8 mouse cellular contexts compared by ENCODE assay signal in genomic region chr7:141194830-141195229, GRCm38 (mm10). TPM values are rescaled to one million over a fixed set of nuclear protein-coding genes. Genes with fewer than 3 reads are reported as not detected.
DNase-seq lines count a peak whose midpoint lies in the region; ATAC-seq lines count a peak whose summit lies in the region.

No protein-coding gene starts in this region.

- peak; percentile 61 for ATAC-seq in activated CD4-positive, CD25-positive, alpha-beta regulatory T cell, adult 4 months
- peak; percentile 68 for ATAC-seq in common myeloid progenitor, adult 5-6 weeks (replicated peaks; ENCODE audit: low read depth, poor library complexity, severe bottlenecking)
- ATAC-seq in megakaryocyte-erythroid progenitor cell, adult 5-6 weeks (replicated peaks; ENCODE audit: low FRiP score, low TSS enrichment, poor library complexity, severe bottlenecking) = peak; percentile 55

- peak; percentile 65 to 72 for DNase-seq in gastrocnemius, adult 8-10 months (ENCODE audit: low spot score in 2 of 2)
- peak; percentile 96 for DNase-seq in induced T-regulatory cell, adult 2 months (ENCODE audit: low read depth)
- peak; percentile 87 to 92 for DNase-seq in left cerebral cortex, postnatal 14 days (ENCODE audit: low spot score in 2 of 2)
- DNase-seq in right cerebral cortex, postnatal 25 days = peak; percentile 85
- peak; percentile 84 to 90 for DNase-seq in urinary bladder, postnatal 36 days (ENCODE audit: low spot score in 2 of 2)

- intact Hi-C loops in left cerebral cortex, postnatal 14 days (cut with DNase I) = no loop called here

RNA-seq across cellular contexts. Expression of gene Lrrc56, which starts 0.9 kb away (rescaled TPM):
- polyA plus RNA-seq in activated CD4-positive, CD25-positive, alpha-beta regulatory T cell, adult 4 months (2017; shearing (Covaris generic)) = 1 to 10 TPM; 1.4 to 1.9 TPM
- total RNA-seq in common myeloid progenitor, adult 5-6 weeks (2017) = 1.2 TPM in 2 replicates
- 1 to 10 TPM; 1.4 to 2.5 (median 2.0) TPM for total RNA-seq in gastrocnemius, adult 8-10 months (2022)
- 1 to 10 TPM; 3.6 to 4.5 TPM for total RNA-seq in left cerebral cortex, postnatal 14 days (2021)
- 4.3 and 6.1 TPM in 2 replicates for total RNA-seq in megakaryocyte-erythroid progenitor cell, adult 5-6 weeks (2014; fragmentation: Nextera tagmentation)
- 0.28 and 0.88 TPM in 2 replicates for total RNA-seq in megakaryocyte-erythroid progenitor cell, adult 5-6 weeks (2017)

RNA-seq across cellular contexts. Expression of gene Hras, which starts 1.0 kb away (rescaled TPM):
- 1 to 10 TPM; 1.7 to 4.7 TPM for polyA plus RNA-seq in activated CD4-positive, CD25-positive, alpha-beta regulatory T cell, adult 4 months (2017; shearing (Covaris generic))
- 23.5 and 36.8 TPM in 2 replicates for total RNA-seq in common myeloid progenitor, adult 5-6 weeks (2017)
- 100 to 1,000 TPM; 112 to 158 (median 132) TPM for total RNA-seq in gastrocnemius, adult 8-10 months (2022)
- 100 to 1,000 TPM; 249 to 272 TPM for total RNA-seq in left cerebral cortex, postnatal 14 days (2021)
- 73.1 and 108 TPM in 2 replicates for total RNA-seq in megakaryocyte-erythroid progenitor cell, adult 5-6 weeks (2014; fragmentation: Nextera tagmentation)
- 30.1 and 48.6 TPM in 2 replicates for total RNA-seq in megakaryocyte-erythroid progenitor cell, adult 5-6 weeks (2017)

RNA-seq across cellular contexts. Expression of gene Lmntd2, which starts 19.1 kb away (rescaled TPM):
- polyA plus RNA-seq in activated CD4-positive, CD25-positive, alpha-beta regulatory T cell, adult 4 months (2017; shearing (Covaris generic)) = 1 to 10 TPM; 5.6 to 5.9 TPM
- 0.32 and 1.2 TPM in 2 replicates for total RNA-seq in common myeloid progenitor, adult 5-6 weeks (2017)
- not detected for total RNA-seq in gastrocnemius, adult 8-10 months (2022)
- not detected for total RNA-seq in left cerebral cortex, postnatal 14 days (2021)
- total RNA-seq in megakaryocyte-erythroid progenitor cell, adult 5-6 weeks (2014; fragmentation: Nextera tagmentation) = not detected in 2 replicates
- not detected in 2 replicates for total RNA-seq in megakaryocyte-erythroid progenitor cell, adult 5-6 weeks (2017)

RNA-seq across cellular contexts. Expression of gene Rassf7, which starts 20.8 kb away (rescaled TPM):
- polyA plus RNA-seq in activated CD4-positive, CD25-positive, alpha-beta regulatory T cell, adult 4 months (2017; shearing (Covaris generic)) = 10 to 100 TPM in 1 of 2 experiments, 1 to 10 TPM in 1; 8.3 to 14.2 TPM
- total RNA-seq in common myeloid progenitor, adult 5-6 weeks (2017) = 1.8 and 5.9 TPM in 2 replicates
- total RNA-seq in gastrocnemius, adult 8-10 months (2022) = under 1 TPM in 2 of 4 experiments, not detected in 2; 0.38 to 0.56 TPM
- total RNA-seq in left cerebral cortex, postnatal 14 days (2021) = under 1 TPM in 1 of 2 experiments, not detected in 1; 0.47 TPM
- 3.1 and 6.4 TPM in 2 replicates for total RNA-seq in megakaryocyte-erythroid progenitor cell, adult 5-6 weeks (2014; fragmentation: Nextera tagmentation)
- total RNA-seq in megakaryocyte-erythroid progenitor cell, adult 5-6 weeks (2017) = 3.4 and 4.6 TPM in 2 replicates

RNA-seq across cellular contexts. Expression of gene Rnh1, which starts 22.2 kb away (rescaled TPM):
- polyA plus RNA-seq in activated CD4-positive, CD25-positive, alpha-beta regulatory T cell, adult 4 months (2017; shearing (Covaris generic)) = 100 to 1,000 TPM; 117 to 127 TPM
- 42.0 and 54.6 TPM in 2 replicates for total RNA-seq in common myeloid progenitor, adult 5-6 weeks (2017)
- total RNA-seq in gastrocnemius, adult 8-10 months (2022) = 10 to 100 TPM; 51.3 to 63.6 (median 53.6) TPM
- total RNA-seq in left cerebral cortex, postnatal 14 days (2021) = 10 to 100 TPM; 25.8 to 25.9 TPM
- 43.7 and 54.2 TPM in 2 replicates for total RNA-seq in megakaryocyte-erythroid progenitor cell, adult 5-6 weeks (2014; fragmentation: Nextera tagmentation)
- total RNA-seq in megakaryocyte-erythroid progenitor cell, adult 5-6 weeks (2017) = 20.7 and 30.4 TPM in 2 replicates

Comparison
In these comparisons a context has a peak if more than half of its experiments do, and no peak if none do; other contexts are left out.
1. Peak in every context shown above with its lines: DNase-seq and ATAC-seq.